Mouse (Mus musculus) gastrocnemius, adult 8-10 months (tissue): ENCODE measurements around the gene Tmc5. TPM values are rescaled to one million over a fixed set of nuclear protein-coding genes. Genes with fewer than 3 reads are reported as not detected.

ENCODE experiments used
- DNase-seq, 2 experiments: peaks; one replicate each; pipeline ENCODE4 v3.0.0; 2022; ENCODE audit warnings: low spot score in 2 of 2
- total RNA-seq, 4 experiments: library from RNA; stranded (reverse); gene quantifications; 2 replicates each; pipeline ENCODE4 v1.2.4; 2022

The Tmc5 gene
- total RNA-seq, 4 experiments from 2014 or later, result 0.11 TPM; not detected in 3

- DNase-seq, result no peak
Observed at GRCm38 (mm10) chr7:118691287-118691686, 94.2 kb downstream of the Tmc5 start.

- DNase-seq, result no peak
Observed at GRCm38 (mm10) chr7:118696146-118696545, 99.0 kb downstream of the Tmc5 start.

- no peak for DNase-seq
Observed at GRCm38 (mm10) chr7:118697168-118697567, 100.1 kb downstream of the Tmc5 start.

- no peak for DNase-seq
Observed at GRCm38 (mm10) chr7:118698882-118699281, 101.8 kb downstream of the Tmc5 start.

GRCm38 (mm10) chr7:118703144-118703561 is 106.1 kb downstream of the Tmc5 start:
- no peak for DNase-seq

GRCm38 (mm10) chr7:118704001-118704850 is 107.1 kb downstream of the Tmc5 start:
- DNase-seq, result no peak

GRCm38 (mm10) chr7:118705101-118705961 is 108.2 kb downstream of the Tmc5 start, which contains the start of gene Gde1:
Gene Gde1, minus strand, starts transcription at chr7:118705778.
- DNase-seq, result peak; percentile 82 to 85

- DNase-seq, result no peak
Observed at GRCm38 (mm10) chr7:118706051-118706450, 109.0 kb downstream of the Tmc5 start.

- no peak for DNase-seq
Observed at GRCm38 (mm10) chr7:118706488-118706887, 109.4 kb downstream of the Tmc5 start.

GRCm38 (mm10) chr7:118707216-118707615 is 110.1 kb downstream of the Tmc5 start:
- DNase-seq, result no peak

- no peak for DNase-seq
Observed at GRCm38 (mm10) chr7:118708002-118708401, 110.9 kb downstream of the Tmc5 start.

- no peak for DNase-seq
Observed at GRCm38 (mm10) chr7:118710776-118711175, 113.7 kb downstream of the Tmc5 start.

- peak; percentile 89 to 91 for DNase-seq
Observed at GRCm38 (mm10) chr7:118712228-118713173, 115.4 kb downstream of the Tmc5 start, which contains the start of gene Ccp110. Gene Ccp110, plus strand, starts transcription at chr7:118712552.

- DNase-seq, result no peak
Observed at GRCm38 (mm10) chr7:118714873-118715272, 117.8 kb downstream of the Tmc5 start.

- no peak for DNase-seq
Observed at GRCm38 (mm10) chr7:118718066-118718465, 121.0 kb downstream of the Tmc5 start.

GRCm38 (mm10) chr7:118723927-118724326 is 126.8 kb downstream of the Tmc5 start:
- DNase-seq, result no peak

Other genes with a start within 250 kb of the Tmc5 start
- under 1 TPM in 2 of 4 experiments, not detected in 2; 0.12 to 0.72 TPM for gene Syt17, start 149.1 kb upstream of the Tmc5 start, total RNA-seq
- 1 to 10 TPM; 4.4 to 6.9 (median 4.9) TPM for gene Itpripl2, start 105.3 kb upstream of the Tmc5 start, total RNA-seq
- 10 to 100 TPM; 42.7 to 51.0 (median 47.7) TPM for gene Coq7, start 63.9 kb upstream of the Tmc5 start, total RNA-seq
- gene Tmc7, start 12.6 kb upstream of the Tmc5 start, total RNA-seq, result 10 to 100 TPM in 1 of 4 experiments, 1 to 10 TPM in 3; 6.4 to 12.9 (median 8.6) TPM
- 10 to 100 TPM; 46.0 to 55.2 (median 49.7) TPM for gene Gde1, start 108.5 kb downstream of the Tmc5 start, total RNA-seq
- 1 to 10 TPM; 1.4 to 2.7 (median 2.4) TPM for gene Ccp110, start 115.3 kb downstream of the Tmc5 start, total RNA-seq
- 10 to 100 TPM; 17.0 to 19.5 (median 18.3) TPM for gene Vps35l, start 142.9 kb downstream of the Tmc5 start, total RNA-seq